Mouse (Mus musculus): ENCODE data around the gene Syce1l.

Gene Syce1l

DNA sequence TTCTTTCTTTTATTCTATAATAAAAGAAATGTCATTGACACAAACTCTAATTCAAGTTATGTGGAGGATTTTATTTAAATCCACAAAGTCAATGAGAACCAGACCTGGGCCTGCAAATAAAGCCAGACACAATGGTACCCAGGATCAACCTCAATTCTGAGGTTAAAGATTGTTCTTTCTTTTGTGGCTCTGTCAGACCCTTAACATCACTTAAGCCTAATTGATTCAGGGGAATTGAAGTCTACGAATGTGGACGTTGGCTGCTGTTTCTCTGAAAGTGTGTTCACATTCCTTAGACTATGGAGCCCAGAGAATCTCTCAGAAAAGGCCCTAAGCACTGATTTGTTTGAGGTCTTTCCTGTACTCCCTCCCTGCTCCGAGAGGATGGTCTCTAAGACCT, 30.3 kb downstream of the Syce1l start:
- no peak for DNase-seq (ENCODE audit: low spot score in 2 of 2)

DNA sequence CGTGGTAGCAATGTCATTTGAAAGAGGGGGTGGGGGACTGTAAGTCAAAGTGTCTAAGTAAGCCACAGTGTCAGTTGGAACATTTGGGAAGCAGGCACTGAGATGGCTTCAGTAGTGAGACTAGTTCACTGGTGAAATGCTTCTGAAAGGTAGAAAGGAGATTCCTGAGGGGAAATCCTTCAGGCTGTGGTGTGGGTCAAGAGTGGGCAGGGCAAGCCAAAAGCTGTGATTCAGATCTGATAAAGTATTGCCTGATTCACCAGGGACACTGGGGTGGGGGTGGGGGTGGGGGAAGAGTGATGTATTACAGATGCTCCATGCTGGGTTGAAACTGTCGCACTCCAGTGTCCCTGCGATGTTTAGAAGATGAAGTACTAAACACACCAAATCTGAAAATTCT, 31.6 kb downstream of the Syce1l start:
- no peak for DNase-seq (ENCODE audit: low spot score in 2 of 2)

DNA sequence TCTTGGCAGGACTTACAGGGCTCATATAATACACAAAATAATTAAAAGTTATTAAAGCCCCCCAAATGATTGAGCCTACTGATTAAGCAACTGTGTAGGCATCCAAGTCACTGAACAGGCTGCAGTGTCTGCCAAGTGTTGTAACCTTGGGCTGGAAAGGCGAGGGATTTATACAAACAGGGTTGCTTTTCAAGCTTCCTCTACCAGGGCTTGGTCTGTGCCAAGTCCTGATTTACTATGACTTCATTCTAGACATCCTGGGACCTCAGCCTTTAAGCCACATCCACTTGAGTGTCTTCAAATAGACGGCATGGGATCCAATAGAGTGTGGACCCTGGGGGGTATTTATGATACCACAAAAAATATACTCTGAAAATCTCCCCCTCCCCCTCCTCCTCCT, 32.3 kb downstream of the Syce1l start:
- DNase-seq (ENCODE audit: low spot score in 2 of 2): no peak

DNA sequence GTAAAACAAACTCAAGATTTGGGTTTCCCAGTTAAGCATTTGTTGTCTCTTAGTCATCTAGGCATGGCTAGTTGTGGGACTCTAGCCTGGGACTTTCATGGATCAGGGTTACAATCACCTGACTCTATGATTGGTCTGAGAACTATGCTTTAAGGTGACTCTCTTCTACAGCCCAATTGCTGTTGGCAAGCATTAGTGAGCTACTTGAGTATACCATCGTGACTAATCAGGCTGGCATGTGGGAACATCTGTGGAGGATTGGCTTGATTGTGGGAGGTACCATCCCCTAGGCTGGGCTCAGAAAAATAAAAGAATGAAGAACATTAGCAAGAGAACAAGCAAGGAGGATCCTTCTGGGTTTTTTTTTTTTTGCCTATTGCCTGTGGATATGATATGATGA, 33.8 kb downstream of the Syce1l start:
- DNase-seq (ENCODE audit: low spot score in 2 of 2): no peak

DNA sequence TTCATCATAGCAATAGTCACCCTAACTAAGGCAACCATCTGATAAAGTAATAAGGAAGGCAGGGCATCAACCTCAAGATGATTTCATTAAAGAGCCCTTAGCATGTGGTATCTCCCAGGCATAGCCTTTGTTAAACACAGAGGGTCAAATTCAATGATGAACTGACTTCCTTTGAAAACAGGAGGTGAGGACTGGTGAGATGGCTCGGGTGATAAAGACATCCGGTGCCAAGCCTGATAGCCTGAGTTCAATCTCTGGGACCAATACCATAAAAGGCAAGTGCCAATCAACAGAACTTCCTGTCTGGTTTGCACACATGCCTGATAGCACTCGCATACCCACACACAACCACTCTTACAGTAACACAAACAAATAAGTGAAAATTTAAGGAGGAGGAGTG, 36.3 kb downstream of the Syce1l start:
- DNase-seq (ENCODE audit: low spot score in 2 of 2): no peak

DNA sequence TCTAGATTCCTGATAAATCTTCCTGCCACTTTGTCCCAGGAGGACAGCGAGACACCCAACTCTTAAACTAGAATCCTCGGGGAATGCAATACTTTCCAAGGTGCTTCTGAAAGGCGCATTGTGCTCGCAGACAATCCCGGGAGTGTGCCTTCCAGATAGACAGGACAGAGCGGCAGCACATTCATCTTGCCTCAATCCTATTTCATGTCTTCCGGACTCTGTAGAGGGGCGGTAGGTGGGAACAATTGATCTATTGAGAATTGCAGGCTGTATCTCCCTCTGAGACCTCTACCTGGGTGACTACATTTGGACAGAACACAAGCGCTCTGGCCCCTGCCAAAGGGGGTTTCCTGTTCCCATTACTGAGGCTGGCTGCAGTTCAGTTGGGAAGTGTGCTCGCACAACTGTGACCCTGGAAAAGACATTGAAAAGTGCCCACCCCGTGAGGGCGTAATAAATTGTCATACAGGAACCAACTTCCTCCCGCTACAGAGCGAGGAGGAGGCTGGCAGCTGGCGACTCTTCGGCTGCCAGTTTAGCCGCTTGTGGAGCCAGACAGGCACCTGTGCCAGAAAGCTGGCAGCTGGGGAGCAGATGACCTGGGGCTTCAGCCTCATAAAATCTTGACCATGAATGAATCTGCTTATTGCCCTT, 45.0 kb downstream of the Syce1l start:
- no peak for DNase-seq (ENCODE audit: low spot score in 2 of 2)

DNA sequence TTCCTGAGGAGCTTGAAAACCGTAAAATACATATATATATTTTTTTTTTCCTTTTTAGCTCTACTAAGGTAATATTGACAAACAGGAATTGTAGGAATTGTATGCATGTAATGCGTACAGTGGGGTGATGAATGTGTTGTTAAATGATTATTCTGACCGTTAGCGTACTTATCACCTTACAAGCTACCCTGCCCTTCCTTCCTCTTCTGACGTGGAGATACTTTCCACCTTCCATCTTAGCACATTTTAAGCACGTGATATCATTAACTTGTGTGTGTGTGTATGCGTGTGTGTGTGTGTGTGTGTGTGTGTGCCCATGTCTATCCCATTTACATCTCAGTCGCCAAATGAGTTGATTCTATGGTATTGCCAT, 45.5 kb downstream of the Syce1l start:
- no peak for DNase-seq (ENCODE audit: low spot score in 2 of 2)

DNA sequence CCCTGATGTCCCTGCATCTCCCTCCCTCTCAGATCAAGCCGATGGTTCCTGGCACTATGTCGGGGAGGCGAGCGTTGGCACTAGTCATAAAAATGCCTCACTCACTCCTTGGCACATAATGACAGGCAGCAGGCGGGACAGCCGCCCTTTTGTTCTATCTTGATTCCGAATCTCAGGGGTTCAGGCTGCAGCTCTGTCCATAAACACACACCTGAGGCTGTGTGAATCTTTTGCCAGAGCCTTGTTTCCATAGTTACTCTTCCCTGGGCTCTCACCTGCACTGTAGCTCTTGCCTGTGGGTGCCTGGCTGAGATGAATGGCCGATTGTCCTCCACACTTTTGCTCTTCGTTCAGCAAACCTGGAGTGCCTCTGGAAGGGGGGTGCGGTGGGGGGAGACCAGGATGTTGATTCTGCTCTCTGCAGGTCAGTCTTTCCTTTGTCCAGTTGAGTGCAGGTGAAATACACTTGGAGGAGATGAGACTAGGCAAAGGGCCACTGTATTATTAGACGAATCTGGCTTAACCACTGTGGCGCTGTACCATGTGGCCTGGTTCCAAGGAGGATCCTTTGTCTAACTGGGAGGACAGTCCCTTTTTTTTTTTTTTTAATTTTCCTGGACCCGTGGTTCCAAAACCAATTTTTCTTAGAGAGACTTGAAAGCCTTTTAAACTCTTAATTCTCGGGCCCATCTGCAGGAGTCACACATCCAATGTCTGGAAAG, 48.8 kb downstream of the Syce1l start:
- no peak for DNase-seq (ENCODE audit: low spot score in 2 of 2)

DNA sequence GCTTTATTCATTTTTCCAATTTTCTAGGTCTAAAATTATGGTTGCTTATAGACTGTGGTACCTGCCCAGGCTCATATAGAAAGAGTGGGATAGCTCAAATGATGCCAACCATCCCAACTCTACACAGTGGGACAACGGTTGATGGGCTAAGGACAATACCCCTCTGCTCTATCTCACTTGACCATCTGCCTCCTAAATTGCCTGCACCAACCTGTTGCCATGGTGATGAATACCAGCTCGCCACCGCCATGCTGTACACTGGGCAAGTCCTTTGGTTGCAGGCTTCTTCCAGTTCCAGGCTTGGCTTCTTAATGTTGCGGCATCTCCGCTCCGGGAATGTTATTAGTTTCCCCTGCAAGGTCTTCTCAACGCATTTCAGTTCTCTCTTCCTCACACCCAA, 62.0 kb downstream of the Syce1l start:
- no peak for DNase-seq (ENCODE audit: low spot score in 2 of 2)
